Mouse (Mus musculus) myocyte (in vitro differentiated cells): ENCODE results near the gene Ssh1.

ENCODE experiments used
- CEBPB ChIP-seq: IDR thresholded peaks from 2 replicates; pipeline ENCODE4 v1.6.1; 2011; ENCODE audit warnings: mild to moderate bottlenecking, moderate library complexity; ENCODE audit not compliant: poor library complexity, insufficient read depth, severe bottlenecking
- E2F4 ChIP-seq: IDR thresholded peaks from one replicate; pipeline ENCODE4 v1.6.1; 2011; ENCODE audit warnings: mild to moderate bottlenecking, control low read depth, moderate library complexity; ENCODE audit not compliant: insufficient read depth
- MAX ChIP-seq: IDR thresholded peaks from one replicate; pipeline ENCODE4 v1.6.1; 2011; ENCODE audit warnings: low read depth, mild to moderate bottlenecking, control low read depth
- MYOD1 ChIP-seq, 3 experiments: IDR thresholded peaks; one replicate each; pipeline ENCODE4 v1.6.1; 2011; ENCODE audit warnings: control low read depth in 2 of 3, low read depth in 2 of 3, mild to moderate bottlenecking in 2 of 3, moderate library complexity in 1 of 3; ENCODE audit not compliant: insufficient read length in 2 of 3, control insufficient read depth in 1 of 3
- MYOG ChIP-seq, 3 experiments: IDR thresholded peaks; one replicate each; pipeline ENCODE4 v1.6.1; 2011; ENCODE audit warnings: control low read depth in 2 of 3, low read depth in 2 of 3, mild to moderate bottlenecking in 2 of 3; ENCODE audit not compliant: insufficient read length in 2 of 3, control insufficient read depth in 1 of 3, insufficient read depth in 1 of 3
- POLR2A ChIP-seq: IDR thresholded peaks from one replicate; pipeline ENCODE4 v1.6.1; 2011; ENCODE audit warnings: low read depth, mild to moderate bottlenecking, control low read depth, moderate library complexity; ENCODE audit not compliant: insufficient read length
- POLR2AphosphoS2 ChIP-seq: IDR thresholded peaks from one replicate; pipeline ENCODE4 v1.6.1; 2011; ENCODE audit warnings: low read depth, control low read depth; ENCODE audit not compliant: insufficient read length
- REST ChIP-seq: IDR thresholded peaks from one replicate; pipeline ENCODE4 v1.6.1; 2011; ENCODE audit warnings: mild to moderate bottlenecking, control low read depth, moderate library complexity; ENCODE audit not compliant: insufficient read depth, insufficient read length
- SRF ChIP-seq: IDR thresholded peaks from one replicate; pipeline ENCODE4 v1.6.1; 2011; ENCODE audit warnings: low read depth; ENCODE audit not compliant: control insufficient read depth, insufficient read length
- TCF12 ChIP-seq: IDR thresholded peaks from one replicate; pipeline ENCODE4 v1.6.1; 2011; ENCODE audit warnings: mild to moderate bottlenecking, control low read depth; ENCODE audit not compliant: poor library complexity, insufficient read depth, severe bottlenecking
- TCF3 ChIP-seq: IDR thresholded peaks from one replicate; pipeline ENCODE4 v1.6.1; 2011; ENCODE audit warnings: low read depth, control low read depth; ENCODE audit not compliant: insufficient read length
- USF1 ChIP-seq: IDR thresholded peaks from one replicate; pipeline ENCODE4 v1.6.1; 2011; ENCODE audit warnings: low read depth, mild to moderate bottlenecking, control low read depth, moderate library complexity

DNA sequence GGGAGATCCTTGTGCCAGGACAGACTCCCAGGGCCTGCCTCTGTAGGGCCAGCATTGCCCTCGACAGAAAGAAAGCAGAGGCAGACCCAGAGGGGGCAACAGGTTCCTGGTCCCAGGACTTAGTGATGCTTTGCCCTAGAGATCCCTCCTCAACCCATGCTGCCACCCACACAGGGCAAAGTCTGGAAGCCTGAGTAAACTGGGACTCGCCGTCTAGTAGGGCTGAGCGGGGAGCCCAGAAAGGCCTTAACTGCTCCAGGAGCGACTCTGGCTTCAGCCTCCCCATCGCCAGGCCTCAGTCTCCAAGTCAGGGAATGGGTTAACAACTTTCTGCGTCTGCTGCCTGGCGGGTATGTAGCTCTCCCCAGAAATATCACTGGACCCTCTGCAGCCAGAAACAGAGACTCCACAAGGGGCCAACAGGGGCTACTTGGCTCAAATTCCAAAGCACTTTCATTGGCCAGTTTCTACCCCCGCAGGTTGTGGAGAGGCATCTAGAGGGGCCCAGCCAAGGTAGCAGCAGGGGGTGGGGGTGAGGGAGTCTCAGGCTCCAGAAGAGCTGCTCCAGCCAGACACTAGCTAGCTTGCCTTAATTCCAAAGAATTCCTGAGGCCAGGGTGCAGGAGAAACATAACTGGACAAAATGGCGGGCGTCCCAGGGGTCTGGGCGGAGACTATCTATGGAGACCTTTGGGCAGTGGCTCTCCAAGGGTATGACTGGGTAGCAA, 33.7 kb upstream of the Ssh1 start:
- no peak for TF ChIP-seq POLR2A
- no peak for TF ChIP-seq MAX
- no peak for TF ChIP-seq MYOD1 (IDR thresholded peaks at IDR 0.05; ENCODE audit: control insufficient read depth in 1 of 3, insufficient read length in 2 of 3, low read depth in 2 of 3)
- TF ChIP-seq MYOG (IDR thresholded peaks at IDR 0.05; ENCODE audit: control insufficient read depth in 1 of 3, insufficient read depth in 1 of 3, insufficient read length in 2 of 3, low read depth in 2 of 3), result no peak
- no peak for TF ChIP-seq USF1
- no peak for TF ChIP-seq E2F4
- TF ChIP-seq TCF12, result no peak
- TF ChIP-seq POLR2AphosphoS2, result no peak
- TF ChIP-seq CEBPB, result no peak
- TF ChIP-seq SRF, result no peak
- TF ChIP-seq TCF3, result no peak
- no peak for TF ChIP-seq REST
